Mouse (Mus musculus): Measurements from ENCODE around the gene Naif1. TPM values are rescaled to one million over a fixed set of nuclear protein-coding genes. Genes with fewer than 3 reads are reported as not detected.
A peak's percentile ranks its signal among the peaks of the same experiment; 100 is the strongest.

Naif1 gene
- polyA plus RNA-seq, 1 experiment from 2014 or later = 5.2 TPM

- Histone ChIP-seq H3K4me2 (replicated peaks) (no peak overlapping the region), H3K27ac (replicated peaks) (no peak overlapping the region), H3K9ac (replicated peaks) (no peak overlapping the region), H3K4me1 (peaks cover 30% of the 10 kb centered on the region), H3K9me3 (no peaks in the 10 kb centered on the region), H3K4me3 (no peak overlapping the region), H3K36me3 (no peaks in the 10 kb centered on the region), H3K27me3 (no peaks in the 10 kb centered on the region)
- 91% methylated on average over 1 of the region's 1 CpGs for WGBS
- no peak for ATAC-seq (ENCODE audit: low FRiP score, low read depth)
Observed at GRCm38 (mm10) chr2:32448480-32448879, 1.8 kb upstream of the Naif1 start.

DNA sequence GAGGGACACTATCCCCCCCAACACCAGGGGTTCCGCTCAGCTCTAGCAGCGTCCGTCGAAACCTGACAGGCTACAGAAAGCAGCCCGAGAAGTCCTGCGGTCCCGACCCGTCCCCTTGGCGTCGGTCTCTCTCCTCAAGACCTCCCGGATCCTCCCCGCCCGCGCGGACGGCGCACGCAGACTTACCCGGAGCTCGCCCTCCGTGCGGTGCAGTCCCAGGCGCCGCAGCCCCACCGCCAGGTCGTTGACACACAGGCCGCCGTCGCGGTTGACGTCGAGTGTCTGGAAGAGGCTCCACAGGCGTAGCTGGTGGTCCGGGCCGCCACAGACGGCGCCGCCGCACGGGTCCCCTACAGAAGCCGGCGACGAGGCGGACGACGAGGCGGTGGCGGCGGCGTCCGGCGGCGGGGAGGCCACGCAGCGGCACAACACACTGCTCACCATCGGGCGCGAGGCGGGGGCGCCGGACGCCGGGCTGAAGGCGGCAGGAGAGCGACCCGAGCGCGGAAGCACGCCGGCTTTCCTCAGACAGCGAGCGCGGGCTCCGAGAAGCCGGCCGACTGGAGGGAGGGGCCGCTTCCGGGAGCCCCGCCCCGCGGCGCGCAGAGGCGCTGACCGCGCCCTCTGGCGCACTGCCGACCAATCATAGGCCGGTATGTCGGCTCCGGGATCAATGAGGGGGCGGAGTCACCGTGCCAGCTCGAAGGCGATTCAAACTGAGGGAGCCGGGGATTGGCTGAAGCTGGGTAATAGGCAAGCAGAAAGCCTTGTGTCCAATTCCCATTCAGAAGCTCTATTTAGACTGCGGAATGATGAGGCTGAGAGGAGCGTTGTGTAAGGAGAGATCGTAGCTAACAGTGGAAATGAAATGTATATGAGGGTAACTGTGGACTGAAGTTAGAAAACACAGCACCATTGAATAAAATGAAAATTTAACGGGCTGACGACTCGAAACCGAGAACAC is 906 bp downstream of the Naif1 start, which contains the start of gene Slc25a25:
Gene Slc25a25 (minus strand): TSS at position 565 of the 964 bp plus-strand sequence.
- peak; percentile 89 for ATAC-seq (ENCODE audit: low FRiP score, low read depth)
- WGBS = under 1% methylated on average over 103 of the region's 103 CpGs
- H3K9me3 ChIP-seq = no peaks in the 10 kb centered on the region
- peak within 1 kb of the TSS; percentile 80 for H3K4me2 ChIP-seq (replicated peaks)
- peak within 1 kb of the TSS; percentile 97 for H3K27ac ChIP-seq (replicated peaks)
- H3K4me3 ChIP-seq = peak within 1 kb of the TSS; percentile 82
- no peaks in the 10 kb centered on the region for H3K27me3 ChIP-seq
- peak within 1 kb of the TSS; percentile 85 for H3K9ac ChIP-seq (replicated peaks)
- H3K4me1 ChIP-seq = peaks cover 36% of the 10 kb centered on the region
- H3K36me3 ChIP-seq = peaks cover 14% of the 10 kb centered on the region; the same call in 1 of the 2 replicates

DNA sequence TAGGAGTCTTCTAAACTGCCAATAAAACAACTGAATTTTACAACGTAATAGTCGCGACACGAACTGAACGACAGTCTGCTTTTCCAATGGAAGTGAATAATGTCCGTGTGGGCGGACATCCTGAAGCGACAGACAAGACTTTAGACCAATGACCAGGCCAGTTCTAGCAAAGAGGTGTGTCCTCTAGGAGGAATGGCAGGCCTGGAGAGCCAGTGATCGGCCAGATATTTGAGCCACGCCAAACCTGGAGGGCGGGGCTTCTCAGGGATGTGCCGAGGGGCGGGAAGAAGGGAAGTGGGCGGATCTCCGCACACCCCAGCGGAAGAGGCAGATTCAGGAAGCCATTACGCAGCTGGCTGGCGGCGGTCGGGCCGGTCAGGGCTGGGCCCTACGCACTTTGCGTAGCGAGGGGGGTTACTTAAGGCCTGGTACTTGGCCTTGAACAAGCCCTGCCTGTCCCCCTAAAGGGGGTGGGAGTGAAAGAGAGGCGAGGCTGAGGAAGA is 1.7 kb downstream of the Naif1 start:
- H3K4me2 ChIP-seq (replicated peaks) = peak overlapping the region; percentile 80
- H3K27me3 ChIP-seq = no peaks in the 10 kb centered on the region
- WGBS = under 1% methylated on average over 25 of the region's 25 CpGs
- peak overlapping the region; percentile 97 for H3K27ac ChIP-seq (replicated peaks)
- peak overlapping the region; percentile 85; the same call in 1 of the 2 replicates for H3K9ac ChIP-seq (replicated peaks)
- H3K4me1 ChIP-seq = peaks cover 36% of the 10 kb centered on the region
- H3K36me3 ChIP-seq = peaks cover 16% of the 10 kb centered on the region; the same call in 1 of the 2 replicates
- H3K9me3 ChIP-seq = no peaks in the 10 kb centered on the region
- peak overlapping the region; percentile 82 for H3K4me3 ChIP-seq
- peak; percentile 96 for ATAC-seq (ENCODE audit: low FRiP score, low read depth)

GRCm38 (mm10) chr2:32452441-32452971 is 2.2 kb downstream of the Naif1 start:
- Histone ChIP-seq H3K4me1 (peaks cover 35% of the 10 kb centered on the region), H3K27ac (replicated peaks) (no peak overlapping the region; the same call in 1 of the 2 replicates), H3K9me3 (no peaks in the 10 kb centered on the region), H3K9ac (replicated peaks) (no peak overlapping the region), H3K27me3 (no peaks in the 10 kb centered on the region), H3K4me3 (peak overlapping the region; percentile 82), H3K36me3 (peaks cover 16% of the 10 kb centered on the region; the same call in 1 of the 2 replicates), H3K4me2 (replicated peaks) (peak overlapping the region; percentile 80)
- ATAC-seq (ENCODE audit: low FRiP score, low read depth) = 0 out of 2 replicates have a peak, but pooled peaks have one; percentile 1
- 95% methylated on average over 16 of the region's 16 CpGs for WGBS

- Histone ChIP-seq H3K27ac (replicated peaks) (no peak overlapping the region), H3K9ac (replicated peaks) (no peak overlapping the region; the same call in 1 of the 2 replicates), H3K4me2 (replicated peaks) (no peak overlapping the region), H3K4me1 (peaks cover 33% of the 10 kb centered on the region), H3K9me3 (no peaks in the 10 kb centered on the region), H3K36me3 (peaks cover 16% of the 10 kb centered on the region; the same call in 1 of the 2 replicates), H3K27me3 (no peaks in the 10 kb centered on the region), H3K4me3 (no peak overlapping the region)
- WGBS = 82% methylated on average over 5 of the region's 5 CpGs
- ATAC-seq (ENCODE audit: low FRiP score, low read depth) = no peak
Observed at GRCm38 (mm10) chr2:32453641-32454303, 3.5 kb downstream of the Naif1 start.

DNA sequence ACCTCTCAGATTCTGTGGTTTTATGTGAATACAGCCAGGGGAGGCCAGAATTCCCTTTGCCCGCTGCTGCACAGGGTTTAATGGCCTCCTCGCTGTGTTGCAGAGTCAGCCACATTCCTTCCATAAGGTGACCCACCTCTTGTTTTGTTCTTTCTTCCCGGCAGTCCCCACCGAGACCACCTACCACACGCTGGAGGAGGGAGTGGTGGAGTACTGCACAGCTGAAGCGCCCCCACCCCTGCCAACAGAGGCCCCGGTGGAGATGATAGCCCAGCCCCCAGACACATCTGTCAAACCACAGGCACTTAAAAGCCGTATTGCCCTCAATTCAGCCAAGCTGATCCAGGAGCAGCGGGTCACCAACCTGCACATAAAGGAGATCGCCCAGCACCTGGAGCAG is 4.4 kb downstream of the Naif1 start:
- H3K9ac ChIP-seq (replicated peaks) = no peak overlapping the region
- H3K27me3 ChIP-seq = no peaks in the 10 kb centered on the region
- H3K27ac ChIP-seq (replicated peaks) = no peak overlapping the region
- no peak for ATAC-seq (ENCODE audit: low FRiP score, low read depth)
- no peaks in the 10 kb centered on the region for H3K9me3 ChIP-seq
- 88% methylated on average over 10 of the region's 10 CpGs for WGBS
- no peak overlapping the region for H3K4me3 ChIP-seq
- peaks cover 33% of the 10 kb centered on the region for H3K4me1 ChIP-seq
- H3K36me3 ChIP-seq = peaks cover 16% of the 10 kb centered on the region; the same call in 1 of the 2 replicates
- no peak overlapping the region for H3K4me2 ChIP-seq (replicated peaks)

GRCm38 (mm10) chr2:32455101-32455500 is 4.8 kb downstream of the Naif1 start:
- Histone ChIP-seq H3K4me3 (no peak overlapping the region), H3K4me1 (peaks cover 28% of the 10 kb centered on the region), H3K9me3 (no peaks in the 10 kb centered on the region), H3K36me3 (peaks cover 16% of the 10 kb centered on the region; the same call in 1 of the 2 replicates), H3K4me2 (replicated peaks) (no peak overlapping the region), H3K27me3 (no peaks in the 10 kb centered on the region), H3K27ac (replicated peaks) (no peak overlapping the region), H3K9ac (replicated peaks) (no peak overlapping the region)
- ATAC-seq (ENCODE audit: low FRiP score, low read depth) = no peak
- WGBS = 94% methylated on average over 8 of the region's 8 CpGs

DNA sequence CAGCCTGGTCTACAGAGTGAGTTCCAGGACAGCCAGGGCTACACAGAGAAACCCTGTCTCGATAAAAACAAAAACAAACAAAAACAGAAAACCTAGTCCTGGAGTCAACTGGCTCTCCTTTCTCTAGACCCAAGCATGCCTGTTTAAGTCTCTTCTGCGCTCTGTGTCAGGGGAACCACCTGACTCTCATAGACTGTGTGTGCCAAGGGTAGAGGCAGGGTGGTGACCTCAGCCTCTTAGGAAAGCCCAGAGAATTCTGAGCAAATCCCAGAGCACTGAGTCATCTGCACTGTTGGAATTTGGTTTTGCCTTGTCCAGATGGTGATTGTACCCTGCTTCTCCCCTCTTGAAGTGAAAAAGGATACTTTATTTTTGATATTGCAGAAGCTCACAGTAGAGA is 8.0 kb downstream of the Naif1 start:
- Histone ChIP-seq H3K27me3 (no peaks in the 10 kb centered on the region), H3K36me3 (peaks cover 16% of the 10 kb centered on the region; the same call in 1 of the 2 replicates), H3K4me2 (replicated peaks) (no peak overlapping the region), H3K27ac (replicated peaks) (no peak overlapping the region), H3K4me1 (0 out of 2 replicates have a peak, but pooled peaks cover 8% of the 10 kb centered on the region), H3K4me3 (no peak overlapping the region), H3K9me3 (no peaks in the 10 kb centered on the region), H3K9ac (replicated peaks) (no peak overlapping the region)
- ATAC-seq (ENCODE audit: low FRiP score, low read depth) = no peak
- 90% methylated on average over 2 of the region's 2 CpGs for WGBS

GRCm38 (mm10) chr2:32459657-32460056 is 9.4 kb downstream of the Naif1 start:
- 94% methylated on average over 2 of the region's 2 CpGs for WGBS
- Histone ChIP-seq H3K4me1 (no peaks in the 10 kb centered on the region), H3K9ac (replicated peaks) (no peak overlapping the region), H3K27ac (replicated peaks) (no peak overlapping the region), H3K9me3 (no peaks in the 10 kb centered on the region), H3K27me3 (no peaks in the 10 kb centered on the region), H3K36me3 (peaks cover 16% of the 10 kb centered on the region; the same call in 1 of the 2 replicates), H3K4me2 (replicated peaks) (no peak overlapping the region), H3K4me3 (no peak overlapping the region)
- no peak for ATAC-seq (ENCODE audit: low FRiP score, low read depth)

- Histone ChIP-seq H3K4me2 (replicated peaks) (no peak overlapping the region), H3K9me3 (no peaks in the 10 kb centered on the region), H3K4me3 (no peak overlapping the region), H3K4me1 (no peaks in the 10 kb centered on the region), H3K9ac (replicated peaks) (no peak overlapping the region), H3K27ac (replicated peaks) (no peak overlapping the region), H3K36me3 (no peaks in the 10 kb centered on the region), H3K27me3 (no peaks in the 10 kb centered on the region)
- no peak for ATAC-seq (ENCODE audit: low FRiP score, low read depth)
- WGBS = 86% methylated on average over 2 of the region's 2 CpGs
Observed at GRCm38 (mm10) chr2:32463773-32464172, 13.5 kb downstream of the Naif1 start.

DNA sequence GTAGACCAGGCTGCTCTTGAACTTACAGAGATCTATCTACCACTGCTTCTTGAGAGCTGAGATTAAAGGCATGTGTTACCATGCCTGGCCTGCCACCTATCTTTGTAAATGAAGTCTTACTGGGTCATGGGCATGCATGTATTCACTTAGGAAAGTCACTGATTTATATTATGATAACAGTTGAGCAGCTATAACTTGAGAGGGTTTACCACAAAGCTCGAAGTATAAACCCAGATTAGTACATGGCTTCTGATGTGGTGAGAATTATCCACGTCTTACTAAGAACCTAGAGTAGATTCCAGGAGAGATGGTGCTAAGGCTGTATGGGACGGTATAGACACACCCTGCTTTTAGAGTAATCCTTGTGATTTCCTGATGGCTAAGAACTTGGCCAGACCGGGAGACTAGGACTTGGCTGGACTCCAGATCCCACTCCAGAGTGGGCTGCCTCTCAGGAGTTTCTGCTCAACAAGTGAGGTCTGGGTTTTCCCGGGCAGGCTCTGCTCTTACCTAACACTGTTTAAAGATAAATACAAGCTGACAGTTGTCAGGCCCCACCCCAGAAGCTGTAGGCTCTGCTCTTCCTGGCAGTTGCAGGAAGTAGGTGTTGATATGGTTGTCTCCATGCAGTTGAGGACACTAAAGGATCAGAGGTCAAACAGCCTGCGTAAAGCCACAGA is 14.1 kb downstream of the Naif1 start:
- Histone ChIP-seq H3K4me2 (replicated peaks) (no peak overlapping the region), H3K4me3 (no peak overlapping the region), H3K27ac (replicated peaks) (no peak overlapping the region), H3K36me3 (no peaks in the 10 kb centered on the region), H3K27me3 (no peaks in the 10 kb centered on the region), H3K4me1 (no peaks in the 10 kb centered on the region), H3K9ac (replicated peaks) (no peak overlapping the region), H3K9me3 (no peaks in the 10 kb centered on the region)
- 85% methylated on average over 6 of the region's 6 CpGs for WGBS
- no peak for ATAC-seq (ENCODE audit: low FRiP score, low read depth)

Measured in midbrain, embryonic 12.5 days (tissue).